Mouse (Mus musculus) embryonic fibroblast, embryonic 13.5 days (primary cell): Measurements from ENCODE around the gene Kcnk6.

Source experiments
- CTCF ChIP-seq: IDR thresholded peaks from 2 replicates; pipeline ENCODE4 v1.5.1; 2011; ENCODE audit warnings: mild to moderate bottlenecking, control low read depth, low read length, moderate library complexity, borderline replicate concordance; ENCODE audit not compliant: insufficient read depth
- POLR2A ChIP-seq: IDR thresholded peaks from 2 replicates; pipeline ENCODE4 v1.6.1; 2011; ENCODE audit warnings: low read depth, mild to moderate bottlenecking, control low read depth, low read length, moderate library complexity

DNA sequence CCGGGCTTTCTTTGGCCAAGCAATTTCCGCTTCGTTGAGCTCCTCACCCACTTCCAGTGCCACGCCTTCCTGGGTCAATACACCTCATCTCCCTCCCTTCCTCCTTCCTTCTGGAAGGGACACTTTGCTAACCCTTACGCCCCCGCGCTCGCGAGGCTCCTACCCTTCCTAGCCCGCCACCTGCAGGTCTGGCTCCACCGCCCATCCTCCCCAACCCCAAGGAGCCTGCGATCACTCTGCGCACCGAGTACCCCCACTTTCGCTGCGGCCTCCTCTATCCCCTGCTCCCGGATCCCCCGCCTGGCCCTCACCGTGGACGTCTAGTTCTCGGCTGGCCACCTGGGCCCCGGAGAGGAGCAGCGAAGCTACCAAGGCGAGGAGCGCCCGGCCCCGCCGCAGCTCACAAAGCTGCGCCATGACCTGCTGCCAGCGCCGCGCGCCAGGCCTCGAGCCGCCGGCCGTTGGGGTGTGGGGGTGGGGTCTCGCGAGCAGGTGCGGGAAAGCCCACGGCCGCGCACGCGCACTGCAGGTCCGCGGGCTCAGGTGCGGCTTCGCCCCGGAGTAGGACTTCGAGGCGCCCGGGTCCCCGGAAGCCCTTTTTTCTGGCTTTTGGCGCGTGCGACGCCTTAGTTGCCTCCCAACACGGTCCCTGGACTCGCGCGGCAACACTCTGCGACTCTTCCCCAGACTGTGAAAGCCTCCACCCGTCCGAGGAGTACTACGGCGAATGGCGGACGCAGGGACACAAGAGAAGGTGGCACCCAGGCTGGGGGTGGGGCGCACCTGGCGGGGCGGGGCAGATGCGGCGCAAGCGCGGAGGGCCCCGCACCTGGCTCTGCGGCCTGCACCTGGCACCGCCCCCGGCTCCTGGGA is 49.1 kb upstream of the Kcnk6 start, which contains the start of gene Spint2:
- TF ChIP-seq CTCF, result no peak
- TF ChIP-seq POLR2A, result no peak
